Mouse (Mus musculus) E14TG2a.4 (cell line): ENCODE measurements around the gene Adgrl3.

Experiments used
- CTCF ChIP-seq: conservative IDR thresholded peaks from 2 replicates; pipeline ENCODE4 v1.5.1; 2014; ENCODE audit warnings: low read length
- NANOG ChIP-seq: IDR thresholded peaks from 2 replicates; pipeline ENCODE4 v1.6.1; 2014; ENCODE audit warnings: borderline replicate concordance, low read length, mixed read lengths
- POU5F1 ChIP-seq: IDR thresholded peaks from 2 replicates; pipeline ENCODE4 v1.6.1; 2014; ENCODE audit warnings: low read length, borderline replicate concordance

GRCm38 (mm10) chr5:81621106-81621505 is 601.2 kb downstream of the Adgrl3 start:
- TF ChIP-seq CTCF: no peak
- no peak for TF ChIP-seq NANOG
- no peak for TF ChIP-seq POU5F1
